Mouse (Mus musculus): ENCODE data around the gene Lce1c.

The Lce1c gene

GRCm38 (mm10) chr3:92678947-92679346 is at the start of gene Lce1c:
Gene Lce1c, plus strand, starts transcription at chr3:92679247.
- no peak for DNase-seq (ENCODE audit: extremely low read depth, insufficient read length, low spot score)

GRCm38 (mm10) chr3:92637745-92638652 is 41.0 kb upstream of the Lce1c start:
- DNase-seq (ENCODE audit: extremely low read depth, insufficient read length, low spot score) = no peak

- no peak for DNase-seq (ENCODE audit: extremely low read depth, insufficient read length, low spot score)
Measured at GRCm38 (mm10) chr3:92638653-92638991, 40.4 kb upstream of the Lce1c start.

GRCm38 (mm10) chr3:92639854-92640253 is 39.2 kb upstream of the Lce1c start:
- DNase-seq (ENCODE audit: extremely low read depth, insufficient read length, low spot score) = no peak

GRCm38 (mm10) chr3:92648207-92648606 is 30.8 kb upstream of the Lce1c start, which contains the start of gene Lce1a1:
Gene Lce1a1, minus strand, starts transcription at chr3:92648307.
- DNase-seq (ENCODE audit: extremely low read depth, insufficient read length, low spot score) = no peak

GRCm38 (mm10) chr3:92656826-92657225 is 22.2 kb upstream of the Lce1c start, which contains the start of gene Lce1b:
Gene Lce1b, minus strand, starts transcription at chr3:92656926.
- no peak for DNase-seq (ENCODE audit: extremely low read depth, insufficient read length, low spot score)

GRCm38 (mm10) chr3:92670215-92670614 is 8.8 kb upstream of the Lce1c start, which contains the start of gene Lce1a2:
Gene Lce1a2, minus strand, starts transcription at chr3:92670315.
- no peak for DNase-seq (ENCODE audit: extremely low read depth, insufficient read length, low spot score)

- no peak for DNase-seq (ENCODE audit: extremely low read depth, insufficient read length, low spot score)
Measured at GRCm38 (mm10) chr3:92687110-92687509, 8.1 kb downstream of the Lce1c start, which contains the start of gene Lce1d. Gene Lce1d, minus strand, starts transcription at chr3:92687210.

GRCm38 (mm10) chr3:92689154-92689553 is 10.1 kb downstream of the Lce1c start:
- DNase-seq (ENCODE audit: extremely low read depth, insufficient read length, low spot score) = peak; percentile 24

GRCm38 (mm10) chr3:92691688-92692087 is 12.6 kb downstream of the Lce1c start:
- DNase-seq (ENCODE audit: extremely low read depth, insufficient read length, low spot score) = peak; percentile 69

- DNase-seq (ENCODE audit: extremely low read depth, insufficient read length, low spot score) = no peak
Measured at GRCm38 (mm10) chr3:92694613-92695012, 15.6 kb downstream of the Lce1c start.

GRCm38 (mm10) chr3:92708974-92709373 is 29.9 kb downstream of the Lce1c start, which contains the start of gene Lce1e:
Gene Lce1e, minus strand, starts transcription at chr3:92709074.
- DNase-seq (ENCODE audit: extremely low read depth, insufficient read length, low spot score) = no peak

- DNase-seq (ENCODE audit: extremely low read depth, insufficient read length, low spot score) = no peak
Measured at GRCm38 (mm10) chr3:92715122-92715521, 36.1 kb downstream of the Lce1c start.

GRCm38 (mm10) chr3:92720250-92720649 is 41.2 kb downstream of the Lce1c start, which contains the start of gene Lce1f:
Gene Lce1f, minus strand, starts transcription at chr3:92720350.
- no peak for DNase-seq (ENCODE audit: extremely low read depth, insufficient read length, low spot score)

- peak; percentile 57 for DNase-seq (ENCODE audit: extremely low read depth, insufficient read length, low spot score)
Measured at GRCm38 (mm10) chr3:92722631-92723030, 43.6 kb downstream of the Lce1c start.

Data from 3134 (cell line).